Mouse (Mus musculus): ENCODE results near the gene Scamp1.

- TF ChIP-seq CTCF (IDR thresholded peaks at IDR 0.05; ENCODE audit: low read depth) (no peak), EP300 (IDR thresholded peaks at IDR 0.05; ENCODE audit: low read depth) (no peak)
These were observed 19.1 kb downstream of the Scamp1 start for GRCm38 (mm10) chr13:94266530-94266929.
